Mouse (Mus musculus) C2C12 (cell line): ENCODE data around the gene Il23r.

Experiments
- CEBPB ChIP-seq: IDR thresholded peaks from one replicate; pipeline ENCODE4 v1.6.1; 2011; ENCODE audit warnings: low read depth, mild to moderate bottlenecking, control low read depth, moderate library complexity
- CTCF ChIP-seq: IDR thresholded peaks from one replicate; pipeline ENCODE4 v1.5.1; 2011; ENCODE audit not compliant: control insufficient read depth, insufficient read depth, insufficient read length
- MAX ChIP-seq: IDR thresholded peaks from one replicate; pipeline ENCODE4 v1.6.1; 2011; ENCODE audit warnings: mild to moderate bottlenecking, control low read depth
- USF1 ChIP-seq: IDR thresholded peaks from one replicate; pipeline ENCODE4 v1.6.1; 2011; ENCODE audit warnings: low read depth, mild to moderate bottlenecking, control low read depth, moderate library complexity

- TF ChIP-seq CEBPB: no peak
- no peak for TF ChIP-seq CTCF
- TF ChIP-seq MAX: no peak
- TF ChIP-seq USF1: no peak
Observed at GRCm38 (mm10) chr6:67437814-67438385, 53.8 kb downstream of the Il23r start.
